Mouse (Mus musculus) hindbrain, postnatal 0 days (tissue): ENCODE measurements at regions not wholly inside any gene's neighbourhood (a gene's known extent, or its start where the extent isn't known, plus 50 kb on each side); places are given as distances from the start of the nearest gene placed in this dataset.
A peak's percentile ranks its signal among the peaks of the same experiment; 100 is the strongest.

Experiments used
- ATAC-seq: fragments of 200-750 bp; cut with Nextera tagmentation; 2 replicates; pipeline ENCODE4 v1.8.0; 2017; ENCODE audit warnings: mild to moderate bottlenecking, moderate TSS enrichment, moderate library complexity
- DNase-seq: peaks from one replicate; pipeline ENCODE4 v3.0.0-alpha.2; 2015; ENCODE audit warnings: low spot score
- H3K27ac ChIP-seq: fragments of 300-500 bp; sonication (generic); 2 replicates; pipeline ENCODE4 v1.5.1; 2014; ENCODE audit warnings: mild to moderate bottlenecking
- H3K27me3 ChIP-seq: fragments of 300-500 bp; sonication (generic); 2 replicates; pipeline ENCODE4 v1.6.1; 2014; ENCODE audit warnings: low read length, mixed read lengths; ENCODE audit not compliant: insufficient read depth
- H3K36me3 ChIP-seq: fragments of 300-500 bp; sonication (generic); 2 replicates; pipeline ENCODE4 v1.6.1; 2014; ENCODE audit warnings: low read length, mixed read lengths; ENCODE audit not compliant: insufficient read depth
- H3K4me1 ChIP-seq: fragments of 300-500 bp; sonication (generic); 2 replicates; pipeline ENCODE4 v1.6.1; 2014; ENCODE audit warnings: antibody characterized with exemption, low read length, mixed read lengths; ENCODE audit not compliant: insufficient read depth
- H3K4me2 ChIP-seq: fragments of 300-500 bp; sonication (generic); 2 replicates; pipeline ENCODE4 v1.6.1; 2014; ENCODE audit warnings: low read depth, mild to moderate bottlenecking, low read length, moderate library complexity, mixed read lengths
- H3K4me3 ChIP-seq: fragments of 300-500 bp; sonication (generic); 2 replicates; pipeline ENCODE4 v1.5.1; 2014; ENCODE audit warnings: low read length
- H3K9ac ChIP-seq: fragments of 300-500 bp; sonication (generic); replicated peaks from 2 replicates; pipeline ENCODE4 v1.6.1; 2014; ENCODE audit warnings: mild to moderate bottlenecking, low read length, moderate library complexity, mixed read lengths
- H3K9me3 ChIP-seq: fragments of 300-500 bp; sonication (generic); 2 replicates; pipeline ENCODE4 v1.6.1; 2016; ENCODE audit warnings: low read length, mixed read lengths
- CTCF ChIP-seq: IDR thresholded peaks from 2 replicates; pipeline ENCODE4 v1.5.1; 2016; ENCODE audit warnings: antibody characterized with exemption, control low read depth, low read depth
- WGBS: fragments of 180-500 bp; shearing (Covaris S2); extraction: QIAGEN DNeasy Blood & Tissue Kit; methylation state at CpG from one replicate; pipeline ENCODE4 v1.1.7; 2014; 5-methylcytosine and 5-hydroxymethylcytosine counted together

- Histone ChIP-seq H3K4me1 (no peaks in the 10 kb centered on the region), H3K9ac (no peak overlapping the region), H3K4me3 (no peak overlapping the region), H3K4me2 (no peak overlapping the region), H3K27me3 (no peaks in the 10 kb centered on the region), H3K9me3 (no peaks in the 10 kb centered on the region), H3K27ac (no peak overlapping the region), H3K36me3 (no peaks in the 10 kb centered on the region)
- ATAC-seq (no peak), DNase-seq (no peak)
- no peak for TF ChIP-seq CTCF
- 54% methylated on average over 3 of the region's 3 CpGs for WGBS
These were observed 155.5 kb upstream of the Prkd1 start for GRCm38 (mm10) chr12:50804391-50804790.

- 45% methylated on average over 8 of the region's 8 CpGs for WGBS
- H3K9ac ChIP-seq, result no peak overlapping the region
- no peak for DNase-seq
- no peaks in the 10 kb centered on the region for H3K27me3 ChIP-seq
- no peaks in the 10 kb centered on the region for H3K4me1 ChIP-seq
- no peaks in the 10 kb centered on the region for H3K36me3 ChIP-seq
- H3K4me3 ChIP-seq, result no peak overlapping the region
- no peak overlapping the region for H3K27ac ChIP-seq
- no peak for TF ChIP-seq CTCF
- H3K4me2 ChIP-seq, result no peak overlapping the region
- ATAC-seq, result no peak
- H3K9me3 ChIP-seq, result no peaks in the 10 kb centered on the region
These were observed 116.5 kb upstream of the Prkd1 start for GRCm38 (mm10) chr12:50765156-50765940.

- TF ChIP-seq CTCF, result no peak
- Histone ChIP-seq H3K9me3 (no peaks in the 10 kb centered on the region), H3K4me1 (no peaks in the 10 kb centered on the region), H3K36me3 (no peaks in the 10 kb centered on the region), H3K4me3 (no peak overlapping the region), H3K4me2 (no peak overlapping the region), H3K9ac (no peak overlapping the region), H3K27ac (no peak overlapping the region), H3K27me3 (no peaks in the 10 kb centered on the region)
- 63% methylated on average over 2 of the region's 2 CpGs for WGBS
- ATAC-seq (no peak), DNase-seq (no peak)
These were observed 115.6 kb upstream of the Prkd1 start for GRCm38 (mm10) chr12:50764457-50764856.

GRCm38 (mm10) chr12:50734135-50734534 lies 85.2 kb upstream of the Prkd1 start:
- no peaks in the 10 kb centered on the region for H3K27me3 ChIP-seq
- 85% methylated on average over 9 of the region's 9 CpGs for WGBS
- H3K4me2 ChIP-seq, result no peak overlapping the region
- TF ChIP-seq CTCF, result no peak
- no peak overlapping the region for H3K27ac ChIP-seq
- no peak overlapping the region for H3K9ac ChIP-seq
- no peaks in the 10 kb centered on the region for H3K36me3 ChIP-seq
- no peaks in the 10 kb centered on the region for H3K9me3 ChIP-seq
- no peak for ATAC-seq
- DNase-seq, result no peak
- H3K4me3 ChIP-seq, result no peak overlapping the region
- no peaks in the 10 kb centered on the region for H3K4me1 ChIP-seq

GRCm38 (mm10) chr12:50712615-50713014 lies 63.7 kb upstream of the Prkd1 start:
- H3K4me3 ChIP-seq, result no peak overlapping the region
- H3K4me2 ChIP-seq, result no peak overlapping the region
- no peak overlapping the region for H3K27ac ChIP-seq
- no peak for TF ChIP-seq CTCF
- H3K9me3 ChIP-seq, result no peaks in the 10 kb centered on the region
- H3K36me3 ChIP-seq, result no peaks in the 10 kb centered on the region
- ATAC-seq (no peak), DNase-seq (no peak)
- 69% methylated on average over 5 of the region's 5 CpGs for WGBS
- no peaks in the 10 kb centered on the region for H3K27me3 ChIP-seq
- H3K9ac ChIP-seq, result no peak overlapping the region
- no peaks in the 10 kb centered on the region for H3K4me1 ChIP-seq

GRCm38 (mm10) chr12:50709000-50709788 lies 60.3 kb upstream of the Prkd1 start:
- H3K36me3 ChIP-seq, result no peaks in the 10 kb centered on the region
- ATAC-seq (no peak), DNase-seq (peak; percentile 3)
- no peak overlapping the region for H3K27ac ChIP-seq
- no peak for TF ChIP-seq CTCF
- H3K4me1 ChIP-seq, result no peaks in the 10 kb centered on the region
- no peak overlapping the region for H3K4me3 ChIP-seq
- no peak overlapping the region for H3K9ac ChIP-seq
- WGBS, result 49% methylated on average over 6 of the region's 6 CpGs
- H3K27me3 ChIP-seq, result no peaks in the 10 kb centered on the region
- no peak overlapping the region for H3K4me2 ChIP-seq
- H3K9me3 ChIP-seq, result no peaks in the 10 kb centered on the region
